ENCODE assay signal across 8 mouse cellular contexts in the genomic region with DNA sequence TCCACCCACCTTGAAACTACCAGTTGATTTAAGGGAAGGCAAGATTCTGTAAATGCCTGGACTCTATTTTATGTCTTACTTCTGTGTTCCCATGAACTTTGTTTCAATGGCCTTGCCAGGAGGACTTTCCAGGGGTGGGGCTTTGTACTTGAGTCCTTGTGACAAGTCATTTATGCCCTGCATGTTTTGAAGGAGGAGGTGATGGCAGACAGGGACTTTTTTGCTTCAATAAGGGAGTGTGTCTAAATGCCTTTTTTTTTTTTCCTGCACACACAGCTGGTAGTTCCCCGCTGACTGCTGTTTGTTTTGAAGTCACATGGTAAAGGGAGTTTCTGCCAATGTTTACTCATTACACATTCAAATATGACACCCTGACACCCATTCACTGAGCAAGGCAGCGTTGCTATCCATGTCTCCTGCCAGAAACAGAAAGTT.
DNase-seq lines count a peak whose midpoint lies in the region; ATAC-seq and TF ChIP-seq lines count a peak whose summit lies in the region.

No protein-coding gene starts in this region.

- TF ChIP-seq POLR2A in bone marrow macrophage, adult 2 months (IDR thresholded peaks at IDR 0.05; ENCODE audit: borderline replicate concordance, low read depth, low read length) = no peak

- H3K27me3 ChIP-seq in midbrain, embryonic 14.5 days (ENCODE audit: control insufficient read depth, insufficient read depth, low read length) = no peaks in the 10 kb centered on the region
- H3K27me3 ChIP-seq in midbrain, embryonic 10.5 days (ENCODE audit: low read depth, poor library complexity, severe bottlenecking) = no peaks in the 10 kb centered on the region

- no peak overlapping the region for H3K4me2 ChIP-seq in midbrain, embryonic 14.5 days (ENCODE audit: low read length)

- DNase-seq in midbrain, embryonic 14.5 days = peak; percentile 26
- no peak for DNase-seq in midbrain, embryonic 10.5 days (ENCODE audit: low spot score)
- peak; percentile 69 for DNase-seq in kidney, adult 18-20 months
- DNase-seq in lung, postnatal 25 days (ENCODE audit: low spot score) = peak; percentile 73
- no peak for DNase-seq in cerebellum, postnatal 10 days
- DNase-seq in cerebellum, adult 11-12 months = no peak
- no peak for DNase-seq in layer of hippocampus, postnatal 25 days (ENCODE audit: extremely low spot score in 1 of 2, low spot score in 1 of 2)

- no peaks in the 10 kb centered on the region for H3K4me1 ChIP-seq in midbrain, embryonic 14.5 days (ENCODE audit: control insufficient read depth, insufficient read depth, low read length)
- H3K4me1 ChIP-seq in midbrain, embryonic 10.5 days = 0 out of 2 replicates have a peak, but pooled peaks cover 6% of the 10 kb centered on the region
- H3K4me1 ChIP-seq in bone marrow macrophage, adult 2 months (ENCODE audit: control insufficient read depth, insufficient read depth, low read length) = peaks cover 26% of the 10 kb centered on the region

- TF ChIP-seq CTCF in bone marrow macrophage, adult 2 months (IDR thresholded peaks at IDR 0.05; ENCODE audit: low read depth, low read length) = no peak

- no peak overlapping the region for H3K9ac ChIP-seq in midbrain, embryonic 14.5 days (replicated peaks; ENCODE audit: low read length)

- H3K4me3 ChIP-seq in midbrain, embryonic 14.5 days (replicated peaks; ENCODE audit: low read depth, low read length) = no peak overlapping the region
- no peak overlapping the region for H3K4me3 ChIP-seq in midbrain, embryonic 10.5 days
- H3K4me3 ChIP-seq in bone marrow macrophage, adult 2 months (ENCODE audit: insufficient read depth, low read length) = no peak overlapping the region

- H3K36me3 ChIP-seq in midbrain, embryonic 14.5 days (ENCODE audit: control insufficient read depth, insufficient read depth, low read length) = no peaks in the 10 kb centered on the region
- no peaks in the 10 kb centered on the region for H3K36me3 ChIP-seq in midbrain, embryonic 10.5 days

- H3K27ac ChIP-seq in midbrain, embryonic 14.5 days (replicated peaks; ENCODE audit: low read depth, low read length) = no peak overlapping the region
- no peak overlapping the region for H3K27ac ChIP-seq in midbrain, embryonic 10.5 days (replicated peaks)
- H3K27ac ChIP-seq in bone marrow macrophage, adult 2 months (ENCODE audit: insufficient read depth, low read depth, low read length) = peak overlapping the region; percentile 30

- ATAC-seq in midbrain, embryonic 14.5 days (ENCODE audit: low FRiP score, low TSS enrichment) = no peak

- no peaks in the 10 kb centered on the region for H3K9me3 ChIP-seq in midbrain, embryonic 14.5 days (ENCODE audit: control insufficient read depth, low read length)
- H3K9me3 ChIP-seq in midbrain, embryonic 10.5 days (replicated peaks) = no peaks in the 10 kb centered on the region

- 45% methylated on average over 2 of the region's 2 CpGs for WGBS in midbrain, embryonic 14.5 days
- 61% methylated on average over 2 of the region's 2 CpGs for WGBS in midbrain, embryonic 10.5 days

Comparison
In these comparisons a context has a peak if more than half of its experiments do, and no peak if none do; other contexts are left out.
1. DNase-seq: peak in midbrain, embryonic 14.5 days (single experiment), kidney, adult 18-20 months (single experiment) and lung, postnatal 25 days (single experiment); none in midbrain, embryonic 10.5 days (single experiment), cerebellum, postnatal 10 days (0 of 2), cerebellum, adult 11-12 months (single experiment) and layer of hippocampus, postnatal 25 days (0 of 2).